Mouse (Mus musculus) lung, adult 2 months (tissue): ENCODE data around the gene Tes3-ps. TPM values are rescaled to one million over a fixed set of nuclear protein-coding genes. Genes with fewer than 3 reads are reported as not detected.

ENCODE experiments used
- DNase-seq: peaks from one replicate; pipeline ENCODE4 v3.0.0; 2022
- H3K4me1 ChIP-seq: fragments of 200-500 bp; 2 replicates; pipeline ENCODE4 v1.6.1; 2011; ENCODE audit warnings: low read length; ENCODE audit not compliant: control insufficient read depth, insufficient read depth
- H3K4me3 ChIP-seq: fragments of 200-500 bp; replicated peaks from 2 replicates; pipeline ENCODE3; 2011; ENCODE audit warnings: low read depth, mild to moderate bottlenecking, control low read depth, low read length; ENCODE audit errors: extremely low read depth
- CTCF ChIP-seq: fragments of 200-500 bp; IDR thresholded peaks from 2 replicates; pipeline ENCODE4 v1.5.1; 2011; ENCODE audit warnings: mild to moderate bottlenecking, low read length, control low read depth; ENCODE audit not compliant: insufficient read depth
- POLR2A ChIP-seq: fragments of 200-500 bp; IDR thresholded peaks from 2 replicates; pipeline ENCODE4 v1.6.1; 2011; ENCODE audit warnings: low read depth, mild to moderate bottlenecking, control low read depth, low read length, borderline replicate concordance; ENCODE audit errors: extremely low read depth
- WGBS: fragments of 180-500 bp; shearing (Covaris S2); methylation state at CpG from one replicate; pipeline ENCODE4 v1.1.7; 2018; 5-methylcytosine and 5-hydroxymethylcytosine counted together
- polyA plus RNA-seq: library from polyadenylated mRNA; depleted of rRNA; stranded (reverse); fragments of >200 nt; gene quantifications from 2 replicates; pipeline ENCODE4 v1.2.3, GENCODE M21; 2012

Gene Tes3-ps
- polyA plus RNA-seq, 1 experiment: not detected

GRCm38 (mm10) chr13:49467585-49467984 is 25.5 kb upstream of the Tes3-ps start:
- no peak for DNase-seq
- Histone ChIP-seq H3K4me1 (peaks cover 14% of the 10 kb centered on the region), H3K4me3 (no peak overlapping the region)
- no peak for TF ChIP-seq CTCF
- TF ChIP-seq POLR2A: no peak
- 73% methylated on average over 2 of the region's 2 CpGs for WGBS

GRCm38 (mm10) chr13:49469002-49469401 is 24.1 kb upstream of the Tes3-ps start:
- Histone ChIP-seq H3K4me1 (peaks cover 14% of the 10 kb centered on the region), H3K4me3 (no peak overlapping the region)
- no peak for TF ChIP-seq CTCF
- TF ChIP-seq POLR2A: no peak
- 76% methylated on average over 5 of the region's 5 CpGs for whole genome bisulfite sequencing
- no peak for DNase-seq

GRCm38 (mm10) chr13:49470319-49470718 is 22.8 kb upstream of the Tes3-ps start:
- no peak for TF ChIP-seq CTCF
- TF ChIP-seq POLR2A: no peak
- WGBS: 67% methylated on average over 4 of the region's 4 CpGs
- H3K4me1 ChIP-seq: peaks cover 14% of the 10 kb centered on the region
- no peak for DNase-seq
- no peak overlapping the region for H3K4me3 ChIP-seq

- H3K4me3 ChIP-seq: no peak overlapping the region
- no peak for DNase-seq
- 27% methylated on average over 4 of the region's 4 CpGs for WGBS
- peaks cover 14% of the 10 kb centered on the region for H3K4me1 ChIP-seq
- TF ChIP-seq POLR2A (no peak), CTCF (no peak)
Observed at GRCm38 (mm10) chr13:49470806-49471205, 22.3 kb upstream of the Tes3-ps start.

GRCm38 (mm10) chr13:49471981-49472675 is 21.0 kb upstream of the Tes3-ps start:
- no peak for TF ChIP-seq POLR2A
- Histone ChIP-seq H3K4me1 (peaks cover 14% of the 10 kb centered on the region), H3K4me3 (no peak overlapping the region)
- DNase-seq: no peak
- WGBS: 39% methylated on average over 4 of the region's 4 CpGs

DNA sequence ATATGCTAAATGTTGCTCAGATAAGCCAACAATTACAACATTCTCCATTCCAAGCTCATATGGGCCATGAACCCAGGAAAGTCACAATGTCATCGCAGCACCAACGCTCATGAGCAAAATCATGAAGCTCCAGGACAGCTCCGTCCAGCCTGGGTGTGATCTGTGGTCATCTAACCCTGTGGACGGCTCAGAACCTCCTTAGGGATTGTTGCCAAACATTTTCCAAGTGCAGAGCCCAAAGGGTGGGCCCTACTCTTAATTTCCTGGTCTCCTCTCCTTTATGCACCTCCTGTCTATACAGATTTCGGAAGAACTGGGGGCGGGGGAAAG is 20.5 kb upstream of the Tes3-ps start:
- TF ChIP-seq CTCF (no peak), POLR2A (no peak)
- WGBS: 75% methylated on average over 6 of the region's 6 CpGs
- DNase-seq: no peak
- Histone ChIP-seq H3K4me1 (peaks cover 14% of the 10 kb centered on the region), H3K4me3 (no peak overlapping the region)

DNA sequence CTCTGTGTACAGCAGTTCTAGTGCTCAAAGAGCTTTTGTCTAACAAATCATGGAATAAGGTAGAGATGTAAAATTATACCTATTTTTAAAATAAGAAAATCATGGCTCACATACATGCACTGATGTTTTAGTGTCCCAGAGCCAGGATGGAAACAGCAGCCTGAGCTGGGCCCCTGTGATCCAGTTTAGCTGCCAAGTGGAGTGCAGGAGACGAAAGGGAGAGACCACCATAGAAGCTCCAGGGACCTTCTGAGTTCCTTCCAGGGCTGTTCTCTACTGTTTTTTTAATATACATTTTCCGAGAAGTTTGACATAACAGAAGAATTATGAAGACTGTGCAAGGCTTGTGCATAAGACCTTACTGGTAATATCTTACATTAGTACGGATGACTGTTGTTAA is 15.2 kb upstream of the Tes3-ps start:
- TF ChIP-seq POLR2A (no peak), CTCF (no peak)
- H3K4me3 ChIP-seq: no peak overlapping the region
- DNase-seq: no peak
- 94% methylated on average over 3 of the region's 3 CpGs for WGBS
- peaks cover 8% of the 10 kb centered on the region for H3K4me1 ChIP-seq

- no peak for DNase-seq
- Histone ChIP-seq H3K4me1 (peaks cover 8% of the 10 kb centered on the region), H3K4me3 (no peak overlapping the region)
- TF ChIP-seq POLR2A (no peak), CTCF (no peak)
- WGBS: 77% methylated on average over 6 of the region's 6 CpGs
Observed at GRCm38 (mm10) chr13:49478851-49479374, 14.2 kb upstream of the Tes3-ps start.

- no peak for DNase-seq
- H3K4me1 ChIP-seq: peaks cover 8% of the 10 kb centered on the region
- H3K4me3 ChIP-seq: no peak overlapping the region
- WGBS: 47% methylated on average over 4 of the region's 4 CpGs
- no peak for TF ChIP-seq CTCF
- TF ChIP-seq POLR2A: no peak
Observed at GRCm38 (mm10) chr13:49479399-49479798, 13.7 kb upstream of the Tes3-ps start.

- Histone ChIP-seq H3K4me3 (no peak overlapping the region), H3K4me1 (peaks cover 8% of the 10 kb centered on the region)
- peak; percentile 73 for DNase-seq
- 8% methylated on average over 2 of the region's 2 CpGs for WGBS
- TF ChIP-seq POLR2A (peak; percentile 45; the same call in 1 of the 2 replicates), CTCF (no peak)
Observed at GRCm38 (mm10) chr13:49480057-49480456, 13.1 kb upstream of the Tes3-ps start.
